Mouse (Mus musculus) neural tube, embryonic 15.5 days (tissue): ENCODE measurements around the gene Tesk2. TPM values are rescaled to one million over a fixed set of nuclear protein-coding genes. Genes with fewer than 3 reads are reported as not detected.
A peak's percentile ranks its signal among the peaks of the same experiment; 100 is the strongest.
"Not testable (repeated sequence)": the region's sequence is repeated elsewhere in the genome, so short reads cannot be mapped to it uniquely, and the experiment has no call there.

ENCODE experiments used
- ATAC-seq: fragments of 200-750 bp; cut with Nextera tagmentation; 2 replicates; pipeline ENCODE4 v1.8.0; 2017; ENCODE audit warnings: mild to moderate bottlenecking, moderate TSS enrichment, moderate library complexity; ENCODE audit not compliant: low FRiP score
- H3K27ac ChIP-seq: fragments of 300-500 bp; sonication (generic); replicated peaks from 2 replicates; pipeline ENCODE4 v1.5.1; 2015; ENCODE audit warnings: mild to moderate bottlenecking, inconsistent platforms
- H3K27me3 ChIP-seq: fragments of 300-500 bp; sonication (generic); replicated peaks from 2 replicates; pipeline ENCODE4 v1.6.1; 2015; ENCODE audit warnings: inconsistent platforms
- H3K36me3 ChIP-seq: fragments of 300-500 bp; sonication (generic); 2 replicates; pipeline ENCODE4 v1.6.1; 2015; ENCODE audit warnings: inconsistent platforms
- H3K4me1 ChIP-seq: fragments of 300-500 bp; sonication (generic); 2 replicates; pipeline ENCODE4 v1.6.1; 2015; ENCODE audit warnings: inconsistent platforms
- H3K4me2 ChIP-seq: fragments of 300-500 bp; sonication (generic); 2 replicates; pipeline ENCODE4 v1.6.1; 2015; ENCODE audit warnings: inconsistent platforms, mild to moderate bottlenecking, moderate library complexity
- H3K4me3 ChIP-seq: fragments of 300-500 bp; sonication (generic); replicated peaks from 2 replicates; pipeline ENCODE4 v1.5.1; 2015; ENCODE audit warnings: mild to moderate bottlenecking, inconsistent platforms
- H3K9ac ChIP-seq: fragments of 300-500 bp; sonication (generic); replicated peaks from 2 replicates; pipeline ENCODE4 v1.6.1; 2015; ENCODE audit warnings: mild to moderate bottlenecking, inconsistent platforms
- H3K9me3 ChIP-seq: fragments of 300-500 bp; sonication (generic); replicated peaks from 2 replicates; pipeline ENCODE4 v1.6.1; 2016; ENCODE audit warnings: inconsistent platforms
- WGBS: fragments of 180-500 bp; shearing (Covaris S2); methylation state at CpG from one replicate; pipeline ENCODE4 v1.1.7; 2015; ENCODE audit warnings: mixed read lengths; 5-methylcytosine and 5-hydroxymethylcytosine counted together
- polyA plus RNA-seq: library from polyadenylated mRNA; unstranded; fragments of >200 nt; fragmentation: Nextera tagmentation; extraction: Ambion mirVana; gene quantifications from 2 replicates; pipeline ENCODE4 v1.2.1, GENCODE M21; 2015

The Tesk2 gene
- polyA plus RNA-seq, 1 experiment from 2014 or later, result 3.0 TPM

DNA sequence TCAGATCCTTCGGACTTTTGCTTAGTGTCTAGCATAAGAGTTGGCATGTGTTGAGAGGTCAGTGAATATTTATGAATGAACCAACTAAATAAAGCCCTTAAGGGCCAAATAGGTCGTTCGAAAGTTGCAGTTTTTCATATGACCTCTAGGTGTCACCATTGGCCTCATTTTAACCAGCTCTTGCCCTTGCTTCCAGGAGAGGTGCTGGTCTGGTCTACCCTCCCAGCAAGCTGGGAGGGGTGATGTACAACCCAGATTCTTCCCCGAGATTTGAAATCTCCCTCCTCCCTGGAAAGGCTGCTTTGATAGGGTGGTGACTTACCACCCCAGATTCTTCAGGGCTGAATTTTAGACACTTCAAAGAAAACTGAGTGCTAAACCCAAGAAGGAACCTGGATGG, 107.1 kb downstream of the Tesk2 start:
- Histone ChIP-seq H3K4me3 (no peak overlapping the region), H3K4me1 (peaks cover 24% of the 10 kb centered on the region), H3K9me3 (no peaks in the 10 kb centered on the region), H3K27me3 (no peaks in the 10 kb centered on the region), H3K27ac (no peak overlapping the region), H3K9ac (no peak overlapping the region), H3K4me2 (no peak overlapping the region), H3K36me3 (no peaks in the 10 kb centered on the region)
- 2% methylated on average over 4 of the region's 4 CpGs for WGBS
- ATAC-seq, result no peak

DNA sequence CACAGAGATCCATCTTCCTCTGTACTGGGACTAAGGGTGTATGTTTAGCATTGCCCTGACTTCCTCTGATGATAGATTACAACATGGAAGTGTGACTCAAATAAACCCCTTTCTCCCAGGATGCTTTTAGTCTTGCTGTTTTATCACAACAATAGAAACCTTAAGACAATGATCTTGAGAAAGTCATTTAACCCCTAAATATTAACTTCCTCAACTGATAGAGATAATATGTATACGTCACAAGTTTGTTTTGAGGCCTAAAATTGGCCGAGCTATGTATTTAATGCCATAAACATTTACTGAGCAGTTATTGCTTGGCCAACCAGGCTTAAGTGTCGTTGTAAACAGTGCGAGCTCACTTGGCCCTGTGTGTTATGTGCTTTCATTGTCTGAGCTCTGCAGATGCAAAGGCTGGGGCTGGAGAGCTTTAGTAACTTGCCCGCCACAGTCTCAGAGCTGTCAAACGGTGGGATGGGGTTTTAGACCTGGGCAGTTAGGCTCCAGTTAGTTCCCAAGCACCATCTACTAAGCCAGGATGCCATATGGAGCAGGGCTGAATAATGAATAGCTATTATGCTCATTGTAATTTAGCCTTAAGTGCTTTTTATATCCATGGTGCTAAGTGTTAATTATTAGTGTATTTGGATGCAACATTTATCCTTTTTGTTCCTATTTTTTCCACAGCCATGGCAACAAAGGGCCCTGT, 108.8 kb downstream of the Tesk2 start:
- H3K36me3 ChIP-seq, result no peaks in the 10 kb centered on the region
- peaks cover 19% of the 10 kb centered on the region for H3K4me1 ChIP-seq
- no peak overlapping the region for H3K4me2 ChIP-seq
- ATAC-seq, result peak; percentile 15; the same call in 1 of the 2 replicates
- no peaks in the 10 kb centered on the region for H3K9me3 ChIP-seq
- peak overlapping the region; percentile 23; the same call in 1 of the 2 replicates for H3K9ac ChIP-seq
- no peak overlapping the region for H3K4me3 ChIP-seq
- peak overlapping the region; percentile 70 for H3K27ac ChIP-seq
- WGBS, result 23% methylated on average over 6 of the region's 6 CpGs
- no peaks in the 10 kb centered on the region for H3K27me3 ChIP-seq

DNA sequence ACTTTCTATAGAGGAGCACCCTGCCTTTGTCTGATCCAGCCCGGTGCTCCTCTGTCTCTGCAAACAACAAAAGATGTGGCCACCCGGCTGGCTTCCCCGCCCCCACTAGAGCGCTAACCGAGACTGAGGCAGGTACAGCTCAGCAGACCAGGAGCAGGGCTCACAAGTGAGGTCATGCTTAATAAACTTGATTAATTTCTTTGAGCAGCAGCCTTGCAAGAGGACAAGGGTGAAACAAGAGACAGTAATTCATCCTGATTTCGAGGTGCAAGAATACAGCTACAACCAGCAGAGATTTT, 109.3 kb downstream of the Tesk2 start:
- Histone ChIP-seq H3K4me2 (no peak overlapping the region), H3K36me3 (no peaks in the 10 kb centered on the region), H3K27ac (peak overlapping the region; percentile 70), H3K9ac (peak overlapping the region; percentile 23; the same call in 1 of the 2 replicates), H3K4me1 (peaks cover 17% of the 10 kb centered on the region), H3K4me3 (no peak overlapping the region), H3K9me3 (no peaks in the 10 kb centered on the region), H3K27me3 (no peaks in the 10 kb centered on the region)
- peak; percentile 66 for ATAC-seq
- WGBS, result 7% methylated on average over 6 of the region's 6 CpGs

DNA sequence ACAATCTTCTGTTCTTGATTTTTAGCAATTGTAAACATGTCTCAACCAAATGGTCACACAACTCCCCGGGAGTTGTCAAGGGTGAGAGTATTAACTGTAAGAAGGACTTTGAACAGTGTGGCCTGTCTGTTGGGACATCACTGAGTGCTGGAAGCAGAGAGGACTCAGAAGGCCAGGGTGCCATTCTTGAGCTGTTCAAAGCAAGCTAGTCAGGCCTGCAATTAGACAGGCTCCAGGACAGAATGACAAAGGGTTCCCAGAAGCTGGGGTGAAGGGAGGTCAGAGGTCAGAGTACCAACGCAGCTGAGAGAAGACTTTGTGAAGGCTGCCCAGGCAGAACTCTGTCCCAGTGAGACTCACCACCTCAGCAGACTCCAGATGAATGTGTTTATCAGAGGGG, 118.3 kb downstream of the Tesk2 start:
- Histone ChIP-seq H3K4me1 (no peaks in the 10 kb centered on the region), H3K4me2 (no peak overlapping the region), H3K9ac (no peak overlapping the region), H3K9me3 (no peaks in the 10 kb centered on the region), H3K4me3 (no peak overlapping the region), H3K36me3 (no peaks in the 10 kb centered on the region), H3K27me3 (no peaks in the 10 kb centered on the region), H3K27ac (no peak overlapping the region)
- ATAC-seq, result no peak
- WGBS, result 27% methylated on average over 2 of the region's 2 CpGs

DNA sequence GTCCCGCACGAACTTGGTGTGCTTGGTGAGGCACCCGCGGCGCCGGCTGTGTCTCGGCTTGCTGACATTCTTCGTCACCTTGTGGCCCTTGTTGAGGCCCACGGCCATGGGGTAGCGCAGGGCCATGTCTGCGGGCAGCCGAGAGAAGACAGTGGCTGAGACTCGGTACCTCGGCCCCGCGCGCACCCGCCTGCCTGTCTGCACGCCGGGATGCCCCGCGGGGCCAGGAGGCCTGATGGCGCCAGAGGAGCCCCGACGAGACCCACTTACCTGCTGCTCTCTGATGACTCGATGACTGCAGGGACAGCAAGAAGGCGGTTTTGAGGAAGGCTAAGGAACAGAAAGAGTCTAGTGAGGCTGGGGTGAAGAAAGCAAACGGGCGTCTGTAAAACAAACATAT, 119.3 kb downstream of the Tesk2 start:
- peak overlapping the region; percentile 28 for H3K4me2 ChIP-seq
- not testable (repeated sequence) for H3K27me3 ChIP-seq, H3K9ac ChIP-seq, H3K4me1 ChIP-seq, H3K36me3 ChIP-seq, ATAC-seq, H3K27ac ChIP-seq, H3K9me3 ChIP-seq, H3K4me3 ChIP-seq
- WGBS, result 45% methylated on average over 21 of the region's 29 CpGs

DNA sequence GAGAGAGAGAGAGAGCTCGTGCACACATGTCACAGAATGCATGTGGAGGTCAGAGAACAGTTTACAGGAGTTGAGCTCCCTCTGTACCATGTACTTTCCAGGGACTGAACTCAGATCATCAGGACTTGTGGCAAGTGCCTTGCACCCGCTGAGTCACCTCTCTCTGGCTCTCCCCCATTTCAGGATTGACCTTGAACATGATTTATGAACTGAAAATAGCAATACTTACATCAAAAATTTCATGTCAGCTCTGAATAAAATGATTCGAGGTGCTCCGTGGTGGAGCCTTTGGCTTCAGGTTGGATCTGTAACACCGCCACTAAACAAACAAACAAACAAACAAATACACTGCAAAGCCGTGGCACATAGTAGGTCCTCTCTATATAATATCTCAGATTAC, 120.1 kb downstream of the Tesk2 start:
- no peaks in the 10 kb centered on the region for H3K36me3 ChIP-seq
- no peak for ATAC-seq
- H3K4me1 ChIP-seq, result no peaks in the 10 kb centered on the region
- no peak overlapping the region for H3K9ac ChIP-seq
- no peak overlapping the region for H3K27ac ChIP-seq
- 89% methylated on average over 6 of the region's 6 CpGs for WGBS
- no peaks in the 10 kb centered on the region for H3K27me3 ChIP-seq
- H3K4me2 ChIP-seq, result no peak overlapping the region
- no peak overlapping the region for H3K4me3 ChIP-seq
- no peaks in the 10 kb centered on the region for H3K9me3 ChIP-seq

DNA sequence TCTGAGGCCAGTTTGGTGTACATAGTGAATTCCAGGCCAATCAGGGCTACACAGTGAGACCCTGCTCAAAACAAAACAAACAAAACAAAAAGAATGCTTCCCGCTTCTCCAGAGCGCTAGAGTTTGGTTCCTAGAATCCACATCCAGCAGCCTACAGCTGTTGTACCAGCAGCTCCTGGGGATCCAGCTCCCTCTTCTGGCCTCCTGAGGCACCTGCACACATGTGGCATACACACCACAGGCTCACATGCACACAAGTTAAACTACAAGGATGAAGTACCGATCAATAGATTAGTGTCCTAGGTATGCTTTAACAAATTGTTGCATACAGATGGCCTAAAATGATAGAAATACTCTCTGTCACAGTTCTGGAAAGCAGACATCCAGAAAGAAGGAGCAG, 123.6 kb downstream of the Tesk2 start:
- H3K27ac ChIP-seq, result no peak overlapping the region
- no peak overlapping the region for H3K9ac ChIP-seq
- H3K4me1 ChIP-seq, result no peaks in the 10 kb centered on the region
- no peaks in the 10 kb centered on the region for H3K9me3 ChIP-seq
- 100% methylated on average over 3 of the region's 3 CpGs for WGBS
- no peak overlapping the region for H3K4me2 ChIP-seq
- H3K27me3 ChIP-seq, result no peaks in the 10 kb centered on the region
- H3K36me3 ChIP-seq, result no peaks in the 10 kb centered on the region
- no peak overlapping the region for H3K4me3 ChIP-seq
- no peak for ATAC-seq

DNA sequence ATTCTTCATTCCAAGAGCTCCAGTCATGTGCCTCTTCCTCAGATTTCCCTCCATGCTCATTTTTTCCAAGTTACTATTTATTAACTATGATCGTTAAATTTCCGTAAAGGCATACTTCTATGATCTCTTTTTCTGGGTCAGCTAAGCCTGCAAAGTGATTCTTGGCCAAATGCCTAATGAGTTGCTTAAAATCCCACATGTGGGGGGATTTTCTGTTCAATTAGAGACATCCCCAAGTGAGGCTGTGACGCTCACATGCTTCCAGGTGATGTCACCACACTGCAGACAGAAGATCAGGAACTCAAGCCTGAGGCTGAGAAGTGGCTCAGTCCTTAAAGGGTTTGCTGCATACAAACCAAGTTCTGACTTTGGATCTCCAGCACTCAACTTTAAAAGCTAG, 129.2 kb downstream of the Tesk2 start:
- no peaks in the 10 kb centered on the region for H3K4me1 ChIP-seq
- H3K4me3 ChIP-seq, result no peak overlapping the region
- H3K36me3 ChIP-seq, result no peaks in the 10 kb centered on the region
- WGBS, result 86% methylated on average over 3 of the region's 3 CpGs
- H3K27me3 ChIP-seq, result no peaks in the 10 kb centered on the region
- ATAC-seq, result no peak
- H3K4me2 ChIP-seq, result no peak overlapping the region
- no peak overlapping the region for H3K27ac ChIP-seq
- no peak overlapping the region for H3K9ac ChIP-seq
- no peaks in the 10 kb centered on the region for H3K9me3 ChIP-seq

DNA sequence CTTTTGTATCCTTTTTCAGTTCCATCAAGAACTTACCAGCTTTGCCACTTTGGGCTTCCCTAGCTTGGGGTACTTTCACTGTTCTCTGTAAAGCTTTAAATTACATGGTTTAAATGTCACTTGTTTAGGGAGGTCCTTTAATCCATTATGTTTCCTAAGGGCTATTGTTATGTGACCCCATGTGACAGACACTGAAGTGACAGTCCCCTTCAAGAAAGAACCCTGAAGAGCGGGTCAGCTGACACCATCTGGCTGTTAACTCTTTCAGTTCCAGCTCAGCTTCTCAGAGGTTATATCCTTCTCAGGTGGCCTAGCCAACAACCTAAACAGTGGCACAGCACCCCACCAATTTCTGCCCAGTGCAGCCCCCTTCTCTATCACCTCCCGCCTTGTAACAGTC, 133.5 kb downstream of the Tesk2 start:
- Histone ChIP-seq H3K27me3 (no peaks in the 10 kb centered on the region), H3K36me3 (no peaks in the 10 kb centered on the region), H3K27ac (no peak overlapping the region), H3K9me3 (no peaks in the 10 kb centered on the region), H3K4me2 (no peak overlapping the region), H3K4me3 (no peak overlapping the region), H3K4me1 (no peaks in the 10 kb centered on the region), H3K9ac (no peak overlapping the region)
- WGBS, result 20% methylated on average over 2 of the region's 2 CpGs
- no peak for ATAC-seq

Other genes with a start within 250 kb of the Tesk2 start
- 11.9 and 13.7 TPM in 2 replicates for gene Ipp, start 213.4 kb upstream of the Tesk2 start, polyA plus RNA-seq
- gene Tmem69, start 165.0 kb upstream of the Tesk2 start, polyA plus RNA-seq, result 23.8 and 27.7 TPM in 2 replicates
- 12.0 and 17.6 TPM in 2 replicates for gene Gpbp1l1, start 163.3 kb upstream of the Tesk2 start, polyA plus RNA-seq
- gene Ccdc17, start 124.3 kb upstream of the Tesk2 start, polyA plus RNA-seq, result 3.0 and 4.5 TPM in 2 replicates
- 79.3 and 93.1 TPM in 2 replicates for gene Nasp, start 93.0 kb upstream of the Tesk2 start, polyA plus RNA-seq
- gene Akr1a1, start 69.3 kb upstream of the Tesk2 start, polyA plus RNA-seq, result 717 and 746 TPM in 2 replicates
- 443 and 606 TPM in 2 replicates for gene Prdx1, start 35.4 kb upstream of the Tesk2 start, polyA plus RNA-seq
- 20.0 and 22.7 TPM in 2 replicates for gene Mmachc, start 12.5 kb upstream of the Tesk2 start, polyA plus RNA-seq
- 9.7 and 11.3 TPM in 2 replicates for gene Ccdc163, start 12.4 kb upstream of the Tesk2 start, polyA plus RNA-seq
- 27.2 and 33.4 TPM in 2 replicates for gene Toe1, start 86.7 kb downstream of the Tesk2 start, polyA plus RNA-seq
- 5.6 and 7.5 TPM in 2 replicates for gene Mutyh, start 86.8 kb downstream of the Tesk2 start, polyA plus RNA-seq
- gene Hpdl, start 100.8 kb downstream of the Tesk2 start, polyA plus RNA-seq, result 1.4 and 1.8 TPM in 2 replicates
- 4.2 and 4.4 TPM in 2 replicates for gene Zswim5, start 156.4 kb downstream of the Tesk2 start, polyA plus RNA-seq